Mouse (Mus musculus) CD4-positive, CD25-positive, alpha-beta regulatory T cell, adult 2 months (primary cell): Measurements from ENCODE around the gene Rad50.
A peak's percentile ranks its signal among the peaks of the same experiment; 100 is the strongest.

Experiments
- DNase-seq: peaks from one replicate; pipeline ENCODE4 v3.0.0-alpha.2; 2012; ENCODE audit warnings: low read depth, low spot score

Rad50 gene

DNA sequence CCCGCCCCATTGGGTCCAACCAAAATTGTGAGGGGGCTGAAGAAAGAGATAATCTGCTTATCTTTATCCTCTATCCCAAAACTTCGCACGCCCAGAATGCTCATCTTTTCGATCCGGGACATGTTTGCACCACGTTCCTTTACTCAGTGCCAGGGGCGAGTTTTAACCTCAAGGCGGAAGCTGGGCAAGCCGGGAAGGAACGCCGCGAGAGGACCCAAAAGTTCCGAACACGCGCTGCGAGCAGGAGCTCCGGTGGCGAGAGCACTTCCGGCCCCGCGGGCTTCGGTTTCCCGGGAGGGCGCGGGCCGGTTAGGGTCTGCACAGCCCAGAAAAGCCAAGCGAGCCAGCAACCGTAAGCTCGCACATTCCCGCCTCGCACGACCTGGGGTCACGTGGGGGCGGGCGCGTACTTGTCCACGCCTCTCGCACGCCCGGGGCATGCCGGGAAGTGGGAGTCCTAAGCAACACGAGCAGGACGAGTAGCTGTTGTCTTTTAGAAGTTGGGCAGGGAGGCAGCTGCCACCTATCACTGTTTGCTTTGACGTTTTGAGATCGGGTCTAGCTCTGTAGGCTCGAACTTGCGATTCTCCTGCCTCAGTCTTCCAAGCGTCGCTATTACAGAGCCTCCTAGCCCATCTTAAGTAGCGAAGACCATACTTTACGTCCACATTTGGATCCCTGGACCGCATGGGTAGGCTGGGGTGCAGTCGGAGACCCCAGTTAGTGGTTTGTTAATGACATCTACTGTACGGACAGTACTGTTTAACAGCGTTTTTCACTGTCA, at the start of gene Rad50:
Gene Rad50 (minus strand): TSS at position 386 of the 784 bp plus-strand sequence.
- peak; percentile 94 for DNase-seq

DNA sequence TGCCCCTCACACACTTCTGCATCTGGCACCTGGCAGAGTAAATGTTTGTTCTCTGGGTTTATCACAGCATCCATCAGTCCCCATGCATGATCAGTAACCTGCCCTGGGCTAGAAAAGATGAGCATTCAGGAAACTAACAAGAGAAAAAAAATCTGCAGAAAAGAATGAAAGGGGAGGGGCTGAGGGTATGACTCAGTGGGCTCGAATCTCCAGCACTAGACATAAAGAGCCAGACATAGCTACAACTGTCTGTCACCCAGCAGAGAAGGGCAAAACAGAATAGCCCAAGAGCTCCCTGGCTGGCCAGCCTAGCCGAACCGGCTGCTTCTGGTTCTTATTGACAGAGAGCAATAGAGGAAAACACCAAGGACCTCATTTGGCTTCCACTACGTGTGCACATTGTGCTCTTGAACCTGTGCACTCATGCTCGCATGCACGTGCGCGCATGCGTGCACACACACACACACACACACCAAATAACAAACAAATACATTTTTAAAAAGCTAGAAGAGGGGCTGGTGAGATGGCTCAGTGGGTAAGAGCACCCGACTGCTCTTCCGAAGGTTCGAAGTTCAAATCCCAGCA, 48.0 kb upstream of the Rad50 start:
- DNase-seq: no peak

DNA sequence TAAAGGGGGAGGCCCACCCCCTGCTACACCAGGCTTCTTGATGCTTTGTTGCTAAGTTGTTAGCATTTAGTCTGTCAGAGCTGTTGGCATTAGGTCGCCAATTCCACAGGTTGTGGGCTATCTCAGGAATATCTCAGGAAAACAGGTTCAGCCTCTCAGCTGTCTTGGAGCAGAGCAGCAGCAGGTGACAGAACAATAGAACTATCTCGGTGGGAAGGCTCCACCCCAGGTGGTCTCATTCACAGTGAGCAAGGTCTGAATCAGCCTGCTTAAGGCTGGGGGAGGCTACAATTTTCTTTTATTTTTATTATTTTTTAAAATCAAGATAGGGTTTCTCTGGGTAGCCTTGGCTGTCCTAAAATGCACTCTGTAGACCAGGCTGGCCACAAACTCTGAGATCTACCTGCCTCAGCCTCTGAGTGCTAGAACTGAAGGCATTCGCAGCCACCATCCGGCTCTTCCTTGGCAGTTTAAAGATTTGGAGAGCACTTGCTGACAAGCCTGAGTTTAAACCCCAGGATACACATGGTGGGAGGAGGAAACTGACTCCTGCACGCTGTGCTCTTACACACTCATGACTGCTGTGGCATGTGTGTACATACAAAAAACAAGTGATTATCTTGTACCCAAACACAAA, 42.7 kb upstream of the Rad50 start:
- DNase-seq: no peak

DNA sequence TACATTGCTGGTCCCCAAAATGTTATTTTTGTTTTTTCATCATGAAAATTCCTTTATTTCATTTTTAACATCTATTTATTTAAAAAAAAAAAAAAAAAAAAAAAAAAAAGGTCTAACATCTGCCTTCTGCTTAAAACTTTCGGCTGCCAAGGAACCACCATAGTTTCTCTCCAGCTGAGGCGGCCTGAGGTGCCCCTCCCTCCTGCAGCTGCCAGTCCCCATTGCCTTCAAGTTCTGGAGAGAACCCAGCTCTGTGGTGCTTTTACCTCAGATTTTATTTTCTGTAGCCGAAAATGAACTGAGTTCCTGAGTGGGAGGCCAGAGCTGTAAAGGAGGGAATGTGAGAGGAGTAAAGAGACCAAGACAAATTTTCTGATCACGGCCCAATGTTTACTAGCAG, 42.2 kb upstream of the Rad50 start:
- DNase-seq: no peak

DNA sequence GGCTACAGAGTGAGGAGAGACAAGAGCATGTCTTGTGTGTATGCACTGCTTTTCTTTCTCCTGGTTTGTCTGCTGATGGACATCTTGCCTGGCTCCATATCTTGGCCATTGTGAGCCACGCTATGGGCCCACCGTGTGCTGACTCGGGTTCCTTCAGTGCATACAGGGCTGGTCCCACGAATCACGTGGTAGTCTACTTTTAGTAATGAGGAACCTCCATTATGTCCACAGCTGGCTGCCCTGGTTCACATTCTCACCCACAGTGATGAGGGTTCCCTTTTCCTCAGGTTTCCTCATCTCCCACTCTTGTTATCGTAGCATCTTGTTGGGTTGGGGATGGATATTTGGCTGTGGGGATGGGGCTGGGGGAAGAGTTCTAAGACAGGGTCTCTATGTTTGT, 41.5 kb upstream of the Rad50 start:
- no peak for DNase-seq

DNA sequence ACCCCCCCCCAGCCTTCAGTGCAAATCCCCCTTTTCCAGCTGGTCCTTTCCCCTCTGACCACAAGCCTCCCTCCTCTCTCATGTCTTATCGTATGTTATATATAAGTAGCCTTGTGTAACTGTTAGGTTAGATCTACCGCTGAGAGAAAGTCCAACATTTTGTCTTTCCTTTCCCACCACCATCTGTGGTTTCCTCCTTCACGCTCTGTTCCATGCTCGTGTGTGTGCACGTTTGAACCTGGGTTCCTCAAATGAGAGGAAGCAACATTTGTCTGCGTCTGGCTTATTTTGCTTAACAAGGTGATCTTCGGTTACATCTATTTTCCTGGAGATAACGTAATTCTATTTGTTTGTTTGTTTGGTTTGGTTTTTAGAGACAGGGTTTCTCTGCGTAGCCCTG, 40.9 kb upstream of the Rad50 start:
- DNase-seq: no peak

DNA sequence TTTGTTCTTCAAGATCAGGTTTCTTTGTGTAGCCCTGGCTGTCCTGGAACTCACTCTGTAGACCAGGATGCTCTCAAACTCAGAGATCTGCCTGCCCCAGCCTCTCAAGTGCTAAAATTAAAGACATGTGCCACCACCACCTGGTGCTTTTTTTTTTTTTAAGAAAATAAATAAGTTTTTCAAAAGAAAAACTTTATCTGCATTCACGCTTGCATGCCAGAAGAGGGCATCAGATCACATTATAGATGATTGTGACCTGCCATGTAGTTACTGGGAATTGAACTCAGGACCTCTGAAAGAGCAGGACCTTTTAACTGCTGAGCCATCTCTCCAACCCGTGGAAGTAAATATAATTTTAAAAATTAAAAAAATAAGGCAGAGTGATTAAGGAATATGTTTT, 38.1 kb upstream of the Rad50 start:
- DNase-seq: no peak

DNA sequence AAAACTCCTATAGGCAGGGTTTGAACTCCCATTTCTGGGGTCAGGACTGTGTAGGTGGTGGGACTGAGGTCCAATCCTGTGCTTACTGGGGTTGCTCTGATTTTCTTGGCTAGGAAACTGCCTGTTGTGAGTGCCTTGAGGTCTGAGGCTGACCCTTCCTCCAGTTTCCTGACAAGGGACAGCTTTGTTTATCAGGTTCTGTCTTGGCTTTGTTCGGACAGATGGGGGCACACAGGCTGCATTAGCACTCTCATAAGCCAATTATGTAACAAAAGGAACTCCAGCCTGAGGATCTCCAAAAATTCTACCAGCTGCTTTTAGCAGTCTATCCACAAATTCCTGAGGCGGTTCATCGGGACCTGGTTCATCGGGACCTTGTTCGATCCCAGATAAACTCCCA, 35.2 kb upstream of the Rad50 start:
- DNase-seq: no peak

DNA sequence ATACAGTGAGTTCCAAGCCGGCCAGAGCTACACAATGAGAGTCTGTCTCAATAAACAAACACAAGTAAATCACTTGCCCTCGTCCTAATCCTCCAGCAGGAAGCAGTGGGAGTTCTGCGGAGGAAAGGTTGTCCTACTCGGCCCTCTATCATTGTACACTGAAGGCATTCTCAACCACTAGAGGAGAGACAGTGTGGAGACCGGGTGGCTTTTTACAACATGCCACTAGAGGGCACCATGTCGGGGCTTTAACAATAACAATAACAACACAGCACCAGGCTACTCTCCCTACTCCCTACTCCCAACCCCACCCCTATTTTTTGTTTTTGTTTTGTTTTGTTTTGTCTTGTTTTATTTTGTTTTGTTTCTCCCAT, 30.4 kb upstream of the Rad50 start:
- peak; percentile 82 for DNase-seq

DNA sequence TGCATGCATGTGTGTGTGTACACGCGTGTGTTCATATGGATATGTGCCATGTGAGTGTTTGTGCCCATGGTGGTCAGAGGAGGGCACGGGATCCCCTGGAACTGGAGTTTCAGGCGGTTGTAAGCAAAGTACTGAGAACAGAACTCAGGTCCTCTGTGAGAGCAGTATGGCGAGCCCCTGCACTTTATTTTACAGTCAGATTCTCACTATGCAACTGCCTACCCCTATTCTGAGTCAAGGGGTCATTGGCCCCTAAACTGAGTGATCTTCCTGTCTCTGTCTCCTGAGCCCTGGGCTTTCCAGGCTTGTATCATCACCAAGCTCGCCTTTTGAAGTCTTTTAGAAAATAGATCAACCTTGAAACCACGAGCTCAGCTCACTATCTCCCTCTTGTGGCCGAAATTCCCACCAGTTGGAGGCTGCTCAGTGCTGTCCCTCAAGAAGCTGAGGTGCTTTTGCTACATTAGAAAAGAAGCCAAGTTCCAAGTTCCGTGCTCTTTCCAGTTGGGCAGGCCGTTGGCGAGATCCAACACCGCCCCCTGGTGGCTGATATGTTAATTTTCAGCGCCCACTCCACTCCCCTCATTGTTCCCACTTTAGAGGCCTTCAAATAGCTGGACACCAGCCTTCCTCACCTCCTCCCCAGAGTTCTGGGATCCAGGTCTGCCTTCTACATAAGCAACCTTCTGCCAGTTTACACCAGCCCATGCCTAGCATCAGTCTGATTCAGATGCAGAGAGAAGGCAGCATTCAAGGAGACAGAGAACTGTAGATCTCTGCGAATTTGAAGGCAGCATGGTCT, 29.9 kb upstream of the Rad50 start:
- DNase-seq: peak; percentile 91

DNA sequence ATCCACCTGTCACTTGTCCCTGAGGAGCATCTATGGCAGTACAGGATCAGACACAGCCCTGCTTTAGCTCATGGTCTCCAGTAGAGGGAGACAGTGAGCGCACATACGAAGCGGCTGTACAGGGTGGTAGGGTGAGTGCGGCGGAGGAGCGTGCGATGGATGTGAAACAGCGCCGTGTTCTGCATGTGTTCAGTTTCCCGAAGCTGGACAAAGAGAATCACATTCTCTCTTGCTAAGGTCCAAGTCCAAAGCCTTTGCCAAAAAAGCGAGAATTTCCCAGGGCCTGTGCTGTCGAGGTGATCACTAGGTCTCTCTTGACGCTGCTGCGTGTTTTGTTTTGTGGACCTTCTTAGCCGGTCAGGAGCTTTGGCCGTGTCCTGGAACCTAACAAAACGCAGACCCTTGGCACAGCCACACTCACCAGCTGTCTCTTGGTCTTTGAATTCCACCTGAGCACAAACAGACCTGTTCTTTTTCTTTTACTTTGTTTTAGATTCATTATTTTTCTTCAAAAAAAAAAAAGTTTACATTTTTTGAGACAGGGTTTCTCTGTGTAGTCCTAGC, 28.6 kb upstream of the Rad50 start:
- peak; percentile 92 for DNase-seq

DNA sequence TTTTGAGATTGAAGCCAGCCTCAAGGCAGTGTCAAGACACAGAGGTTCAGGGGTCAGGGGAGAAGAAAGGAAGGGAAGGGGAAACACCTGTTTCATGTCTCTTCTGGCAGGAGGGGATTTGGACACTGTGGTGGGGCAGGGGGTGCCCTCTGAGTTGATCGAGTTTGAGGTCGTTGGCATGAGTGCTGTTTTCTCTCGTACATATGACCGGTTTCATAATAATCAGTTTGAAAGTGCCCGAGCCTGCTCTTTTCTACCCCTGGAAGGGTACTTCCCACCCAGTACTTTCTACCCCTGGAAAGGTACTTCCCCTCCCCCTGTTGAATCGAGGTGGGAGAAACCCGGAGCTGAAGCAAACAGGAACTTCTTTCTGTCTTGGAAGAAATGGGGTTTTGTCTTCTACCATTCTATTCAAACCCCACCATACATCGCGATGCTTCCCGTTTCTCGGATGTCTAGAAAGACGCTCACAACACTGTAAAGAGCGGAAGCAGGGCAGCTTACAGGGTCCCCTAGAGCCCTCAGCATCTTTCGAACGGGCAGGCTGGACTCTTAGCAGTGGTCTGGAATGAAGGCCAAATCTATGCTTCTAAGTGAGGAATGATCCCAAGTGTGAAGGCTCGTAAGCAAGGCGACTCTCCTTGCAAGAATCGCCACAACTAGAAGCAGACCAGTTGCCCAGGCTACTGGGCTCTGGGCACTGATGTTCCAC, 28.0 kb upstream of the Rad50 start:
- no peak for DNase-seq

DNA sequence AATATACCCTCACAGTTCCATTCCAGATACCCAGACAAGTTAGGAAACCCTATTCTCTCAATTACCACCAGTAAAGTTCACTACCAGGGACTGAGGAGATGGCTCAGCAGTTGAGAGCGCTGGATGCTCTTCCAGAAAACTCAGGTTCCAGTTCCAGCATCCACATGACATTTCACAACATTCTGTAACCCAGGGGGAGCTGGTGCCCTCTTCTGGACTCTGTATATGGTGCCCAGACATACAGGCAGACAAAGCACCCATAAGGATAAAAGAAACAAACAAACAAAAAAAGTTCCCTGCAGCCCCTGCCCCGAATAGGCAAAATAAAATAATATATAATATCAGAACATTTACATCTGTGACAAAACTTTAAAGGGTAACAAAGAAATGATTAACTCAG, 27.3 kb upstream of the Rad50 start:
- no peak for DNase-seq

DNA sequence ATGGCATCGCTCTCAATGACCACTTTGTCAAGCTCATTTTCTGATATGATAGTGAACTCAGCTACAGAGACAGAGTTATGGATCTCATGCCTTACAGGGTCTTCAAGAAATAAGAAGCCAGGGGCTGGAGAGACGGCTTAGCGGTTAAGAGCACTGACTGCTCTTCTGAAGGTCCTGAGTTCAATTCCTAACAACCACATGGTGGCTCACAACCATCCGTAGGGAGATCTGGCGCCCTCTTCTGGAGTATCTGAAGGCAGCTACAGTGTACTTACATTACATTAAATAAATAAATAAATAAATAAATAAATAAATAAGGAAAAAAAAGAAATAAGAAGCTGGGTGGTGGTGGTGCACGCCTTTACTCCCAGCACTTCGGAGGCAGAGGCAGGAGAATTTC, 26.7 kb upstream of the Rad50 start:
- DNase-seq: peak; percentile 70

DNA sequence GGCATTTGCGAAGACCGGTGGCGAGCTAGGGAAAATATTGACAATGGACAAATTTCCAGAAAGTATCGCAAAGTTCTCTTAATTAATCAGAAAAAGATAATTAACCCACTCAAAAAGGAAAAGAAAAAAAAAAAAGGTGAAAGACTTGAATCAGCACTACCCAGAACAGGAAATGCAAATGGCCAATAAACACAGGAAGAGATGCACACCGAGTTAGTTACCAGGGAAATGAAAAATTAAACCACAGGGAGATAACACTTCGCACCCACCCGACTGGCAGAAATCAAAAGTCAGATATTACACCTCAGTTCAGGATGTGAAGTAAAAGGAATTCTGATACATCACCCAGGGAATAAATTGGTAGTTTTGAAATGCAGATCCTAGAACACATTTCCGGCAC, 25.1 kb upstream of the Rad50 start:
- no peak for DNase-seq

DNA sequence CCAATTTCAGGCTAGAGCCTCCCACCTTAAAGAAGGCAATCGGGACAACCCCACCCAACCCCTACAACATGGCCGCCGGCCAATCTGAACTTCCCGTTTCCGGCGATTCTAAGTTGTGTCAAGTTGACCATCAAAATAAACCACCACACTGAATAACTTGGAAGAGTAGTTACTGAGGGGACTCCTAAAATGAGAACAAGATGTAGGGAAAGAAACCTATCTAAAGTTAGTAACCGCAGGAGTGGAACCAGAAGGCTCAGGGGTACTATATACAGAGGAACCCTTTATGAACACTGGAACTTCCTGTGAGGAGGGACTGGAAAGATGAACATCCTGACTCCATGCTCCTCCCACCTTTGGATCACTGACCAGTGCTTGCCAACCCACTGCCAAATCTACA, 24.3 kb upstream of the Rad50 start:
- no peak for DNase-seq

DNA sequence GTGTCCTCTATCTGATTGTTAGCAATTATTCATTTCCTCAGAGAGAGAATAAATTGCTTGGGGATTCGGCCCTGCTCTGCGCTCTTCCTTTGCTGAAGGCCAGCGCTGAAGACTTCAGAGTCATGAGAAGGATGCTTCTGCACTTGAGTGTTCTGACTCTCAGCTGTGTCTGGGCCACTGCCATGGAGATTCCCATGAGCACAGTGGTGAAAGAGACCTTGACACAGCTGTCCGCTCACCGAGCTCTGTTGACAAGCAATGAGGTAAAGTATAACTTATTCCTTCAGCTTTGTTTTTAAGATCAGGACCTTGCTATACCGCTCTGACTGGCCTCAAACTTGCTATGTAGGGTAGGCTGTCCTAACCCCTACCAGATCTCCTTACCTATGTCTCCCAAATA, 13.6 kb upstream of the Rad50 start, which contains the start of gene Il5:
Gene Il5 (plus strand): TSS at position 80 of the 400 bp plus-strand sequence.
- no peak for DNase-seq

DNA sequence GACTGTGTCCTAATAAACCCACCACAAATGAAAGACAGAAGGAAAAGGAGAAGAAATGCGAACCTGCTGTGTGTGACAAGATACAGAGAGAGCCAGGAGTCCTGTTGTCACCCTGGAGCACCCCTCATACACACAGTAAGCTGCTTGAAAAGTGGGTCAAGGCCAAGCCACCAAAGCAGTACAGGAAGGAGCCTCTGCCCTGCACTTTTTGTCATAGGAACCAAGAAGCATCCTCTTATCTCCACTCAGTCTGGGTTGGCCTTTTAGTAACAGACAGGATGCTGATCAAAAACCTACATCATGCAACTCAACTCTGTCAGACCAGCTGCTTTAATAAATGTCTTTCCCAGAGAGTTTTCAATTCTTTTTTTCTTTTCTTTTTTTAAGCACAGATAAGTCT, 12.6 kb upstream of the Rad50 start:
- DNase-seq: no peak

DNA sequence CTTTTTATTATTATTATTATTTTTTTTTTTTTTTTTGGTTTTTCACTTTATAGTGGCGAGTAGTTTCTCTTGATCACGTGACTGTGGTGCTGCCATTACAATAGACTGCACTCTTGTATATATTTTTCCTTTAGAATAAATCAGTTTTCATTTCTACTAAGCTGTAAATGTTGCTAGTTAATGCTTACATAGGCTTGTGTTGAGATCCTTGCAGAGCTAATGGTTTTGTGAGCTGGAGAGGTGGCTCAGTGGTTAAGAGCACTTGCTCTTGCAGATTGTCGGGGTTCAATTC, 545 bp upstream of the Rad50 start:
- DNase-seq: no peak

DNA sequence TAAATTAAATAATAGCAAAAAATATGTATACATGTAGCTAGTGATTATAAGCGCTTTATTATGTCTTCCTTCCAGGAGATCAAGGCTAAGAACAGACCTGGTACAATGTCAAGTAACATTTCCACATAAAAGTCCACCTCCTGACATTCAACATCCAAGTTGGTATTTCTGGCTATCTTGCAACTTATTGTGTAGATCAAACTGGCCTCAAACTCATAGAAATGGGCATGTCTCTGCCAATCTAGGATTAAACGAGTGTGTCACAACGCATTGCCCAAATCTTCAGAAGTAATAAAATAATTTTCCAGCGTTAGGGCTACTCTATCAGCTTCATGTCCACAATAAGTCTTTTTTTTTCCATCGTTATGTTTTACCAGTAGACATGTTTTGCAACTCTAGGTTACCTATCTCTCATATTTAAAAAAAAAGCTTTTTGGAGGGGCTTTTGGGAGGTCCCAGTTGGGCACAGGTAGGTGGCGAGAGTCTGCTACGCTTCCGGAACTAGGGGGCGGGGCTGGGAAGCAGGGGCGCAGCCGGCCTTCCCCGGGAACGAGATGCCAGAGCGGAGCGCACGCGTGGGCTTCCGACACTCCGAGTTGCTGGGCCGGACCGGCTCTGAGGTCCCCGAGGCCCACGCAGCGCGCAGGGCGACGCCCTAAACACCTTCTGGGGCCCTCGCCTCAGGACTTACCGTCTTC, 734 bp downstream of the Rad50 start:
- DNase-seq: peak; percentile 66

DNA sequence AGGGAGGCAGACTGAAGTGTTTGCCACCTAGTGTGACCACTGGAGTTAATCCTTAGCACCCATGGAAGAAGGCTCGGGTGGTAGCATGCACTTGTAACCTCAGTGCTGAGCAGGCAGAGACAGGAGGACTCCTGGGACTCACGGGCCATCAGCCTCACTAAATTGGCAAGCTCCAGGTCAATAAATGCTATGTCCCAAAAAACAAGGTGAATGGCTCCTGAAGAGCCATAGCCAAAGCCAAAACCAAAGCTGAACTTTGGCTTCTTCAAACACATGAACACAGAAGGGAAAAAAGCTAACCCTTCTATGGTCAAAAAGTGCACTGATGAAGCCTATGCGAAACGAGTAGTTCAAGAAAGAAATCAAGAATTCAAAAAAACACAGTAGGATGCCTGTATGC, 7.8 kb downstream of the Rad50 start:
- DNase-seq: no peak
